Mouse (Mus musculus) embryonic facial prominence, embryonic 10.5 days (tissue): ENCODE results near the gene Defb30. TPM values are rescaled to one million over a fixed set of nuclear protein-coding genes. Genes with fewer than 3 reads are reported as not detected.
A peak's percentile ranks its signal among the peaks of the same experiment; 100 is the strongest.

Experiments
- DNase-seq: peaks from one replicate; pipeline ENCODE4 v3.0.0-alpha.2; 2017; ENCODE audit warnings: low spot score
- H3K27ac ChIP-seq: fragments of 300-500 bp; sonication (generic); replicated peaks from 2 replicates; pipeline ENCODE4 v1.5.1; 2016; ENCODE audit warnings: mild to moderate bottlenecking
- H3K27me3 ChIP-seq: fragments of 300-500 bp; sonication (generic); replicated peaks from 2 replicates; pipeline ENCODE4 v1.6.1; 2016; ENCODE audit warnings: low read depth, mild to moderate bottlenecking; ENCODE audit not compliant: poor library complexity, severe bottlenecking
- H3K36me3 ChIP-seq: fragments of 300-500 bp; sonication (generic); replicated peaks from 2 replicates; pipeline ENCODE4 v1.6.1; 2016; ENCODE audit warnings: mild to moderate bottlenecking, moderate library complexity
- H3K4me1 ChIP-seq: fragments of 300-500 bp; sonication (generic); 2 replicates; pipeline ENCODE4 v1.6.1; 2016
- H3K4me3 ChIP-seq: fragments of 300-500 bp; sonication (generic); 2 replicates; pipeline ENCODE4 v1.5.1; 2016; ENCODE audit warnings: mild to moderate bottlenecking, moderate library complexity
- H3K9me3 ChIP-seq: fragments of 300-500 bp; sonication (generic); 2 replicates; pipeline ENCODE4 v1.6.1; 2016; ENCODE audit warnings: mild to moderate bottlenecking
- WGBS: fragments of 180-500 bp; shearing (Covaris S2); methylation state at CpG from one replicate; pipeline ENCODE4 v1.1.7; 2016; 5-methylcytosine and 5-hydroxymethylcytosine counted together
- polyA plus RNA-seq: library from polyadenylated mRNA; unstranded; fragments of >200 nt; fragmentation: Nextera tagmentation; extraction: Ambion mirVana; gene quantifications from 2 replicates; pipeline ENCODE4 v1.2.1, GENCODE M21; 2016

Gene Defb30
- not detected in 2 replicates for polyA plus RNA-seq

DNA sequence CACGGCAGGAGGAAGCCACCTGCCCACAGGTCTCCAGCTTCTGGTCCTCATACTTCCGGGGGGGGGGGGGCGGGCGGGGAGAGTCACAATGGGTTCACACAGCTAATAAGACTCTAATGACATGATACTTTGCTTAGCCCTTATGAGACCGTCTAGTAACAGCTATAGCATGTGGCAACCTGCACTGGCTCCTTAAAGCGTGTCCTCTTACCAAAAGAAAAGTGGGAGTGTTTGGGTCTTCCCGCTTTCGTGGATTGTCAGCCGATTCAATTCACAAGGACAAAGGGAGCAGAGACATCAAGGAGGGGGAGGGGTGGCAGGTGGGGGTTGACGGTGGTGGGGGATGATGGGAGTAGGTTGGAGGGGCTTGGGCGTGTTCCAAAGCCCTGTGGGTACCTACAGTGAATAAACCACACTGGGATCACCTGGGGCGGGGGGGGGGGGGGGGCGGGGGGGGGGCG, at the start of gene Defb30:
Gene Defb30 (minus strand): TSS at position 51 of the 461 bp plus-strand sequence.
- Histone ChIP-seq H3K4me3 (no peak within 1 kb of the TSS), H3K36me3 (no peaks in the 10 kb centered on the region), H3K4me1 (peaks cover 6% of the 10 kb centered on the region), H3K9me3 (no peaks in the 10 kb centered on the region), H3K27me3 (no peaks in the 10 kb centered on the region), H3K27ac (no peak within 1 kb of the TSS)
- 74% methylated on average over 13 of the region's 14 CpGs for WGBS
- DNase-seq: no peak

DNA sequence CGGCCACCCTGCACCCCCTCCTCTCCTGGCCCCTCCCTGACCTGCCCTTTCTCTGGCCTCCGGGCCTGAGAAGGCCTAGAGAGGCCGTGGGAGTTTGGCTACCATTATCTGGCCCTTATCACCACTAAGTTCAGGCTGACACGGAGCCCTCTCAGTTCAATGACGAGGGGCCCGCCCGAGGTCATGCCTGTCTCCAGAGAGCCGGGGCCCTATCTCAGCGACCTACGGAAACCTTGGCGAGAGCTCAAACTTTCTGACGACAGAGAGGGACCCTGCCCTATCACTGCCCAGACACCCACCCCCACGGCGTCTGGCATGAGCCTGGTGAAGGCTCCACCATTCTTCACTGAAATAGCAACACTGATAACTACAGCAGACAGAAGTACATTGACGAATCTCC, 17.9 kb upstream of the Defb30 start:
- Histone ChIP-seq H3K36me3 (no peaks in the 10 kb centered on the region), H3K27me3 (peaks cover 9% of the 10 kb centered on the region; the same call in 1 of the 2 replicates), H3K4me1 (no peaks in the 10 kb centered on the region), H3K9me3 (no peaks in the 10 kb centered on the region), H3K27ac (no peak overlapping the region), H3K4me3 (no peak overlapping the region)
- 78% methylated on average over 15 of the region's 15 CpGs for WGBS
- DNase-seq: no peak

DNA sequence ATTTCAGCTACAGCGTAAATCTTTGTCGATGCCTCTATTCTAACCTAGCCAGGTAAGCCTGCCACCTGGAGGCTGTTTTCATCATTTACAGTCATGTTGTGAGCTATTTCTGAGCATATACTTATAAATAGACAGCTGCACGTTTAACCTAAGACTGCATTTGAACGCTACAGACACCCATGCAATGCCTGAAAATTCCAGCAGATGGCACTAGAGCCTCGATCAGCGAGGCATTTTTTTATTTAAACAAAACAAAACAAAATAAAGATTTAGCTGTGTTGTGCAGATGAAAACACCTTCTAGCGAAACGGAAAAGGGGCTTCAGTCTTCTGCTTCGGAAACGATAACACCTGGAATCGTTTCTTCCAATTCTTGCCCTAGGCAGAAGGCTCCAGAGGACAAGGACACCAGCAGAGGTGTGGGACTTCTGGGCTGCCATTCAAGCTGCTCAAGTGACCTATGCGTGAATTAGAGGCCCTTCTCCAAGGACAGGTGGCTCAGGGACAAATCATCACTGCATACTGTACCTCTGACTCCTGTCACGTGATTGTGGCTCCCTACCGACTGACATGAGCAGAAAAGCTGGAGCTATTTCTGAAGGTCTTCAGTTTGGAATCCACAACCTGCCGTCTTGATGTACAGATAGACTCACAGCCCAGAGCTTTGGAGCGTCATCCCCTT, 17.0 kb upstream of the Defb30 start:
- 35% methylated on average over 16 of the region's 16 CpGs for WGBS
- H3K4me3 ChIP-seq: no peak overlapping the region

DNA sequence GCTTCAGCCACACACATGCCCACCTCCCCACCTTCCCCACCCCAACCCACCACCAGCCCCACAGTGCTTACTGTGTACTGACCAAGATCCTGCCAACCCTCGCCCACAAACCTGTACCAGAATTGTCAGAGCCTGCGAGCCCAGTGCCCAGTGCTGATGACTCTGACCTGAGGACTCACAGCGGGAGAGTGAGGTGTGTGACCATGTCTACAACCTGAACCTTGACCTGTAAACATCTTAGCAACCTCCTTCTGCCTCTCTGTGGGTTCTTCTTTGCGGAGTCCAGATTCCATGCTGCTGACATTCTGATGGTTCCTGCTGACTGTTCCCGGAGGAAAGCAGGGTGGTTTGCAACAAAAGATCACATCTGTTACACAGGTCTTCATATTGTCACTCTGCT, 15.6 kb upstream of the Defb30 start:
- Histone ChIP-seq H3K27me3 (peaks cover 6% of the 10 kb centered on the region; the same call in 1 of the 2 replicates), H3K27ac (no peak overlapping the region), H3K4me3 (no peak overlapping the region), H3K36me3 (no peaks in the 10 kb centered on the region), H3K4me1 (no peaks in the 10 kb centered on the region), H3K9me3 (no peaks in the 10 kb centered on the region)
- 78% methylated on average over 5 of the region's 5 CpGs for WGBS
- DNase-seq: no peak

More for the DNA sequence above, 17.0 kb upstream of the Defb30 start:
- Histone ChIP-seq H3K27ac (0 out of 2 replicates have a peak overlapping the region, but pooled peaks have one; percentile 21), H3K36me3 (no peaks in the 10 kb centered on the region), H3K4me1 (no peaks in the 10 kb centered on the region), H3K27me3 (peaks cover 8% of the 10 kb centered on the region; the same call in 1 of the 2 replicates), H3K9me3 (no peaks in the 10 kb centered on the region)
- DNase-seq: peak; percentile 66

DNA sequence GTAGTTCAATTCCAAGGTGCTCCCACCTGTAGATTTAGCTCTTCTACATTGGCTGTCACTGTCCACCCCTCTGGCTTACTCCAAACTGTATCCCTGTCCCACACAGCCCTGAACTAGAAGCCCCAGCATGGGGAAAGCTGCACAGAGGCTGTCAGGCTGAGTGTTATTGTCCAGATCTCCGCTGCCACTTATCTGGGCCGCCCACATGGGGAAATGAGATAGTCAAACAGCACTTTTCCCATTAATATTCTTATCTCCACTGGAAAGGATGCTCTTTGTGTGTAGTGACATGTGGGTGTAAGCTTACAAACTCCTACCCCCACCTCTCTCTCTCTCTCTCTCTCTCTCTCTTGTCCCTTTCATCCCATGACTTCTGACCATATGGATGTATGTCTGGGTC, 12.4 kb upstream of the Defb30 start:
- no peaks in the 10 kb centered on the region for H3K4me1 ChIP-seq
- H3K36me3 ChIP-seq: no peaks in the 10 kb centered on the region
- H3K9me3 ChIP-seq: no peaks in the 10 kb centered on the region
- no peak overlapping the region for H3K4me3 ChIP-seq
- H3K27ac ChIP-seq: no peak overlapping the region
- no peak for DNase-seq
- whole genome bisulfite sequencing: 88% methylated on average over 2 of the region's 2 CpGs
- no peaks in the 10 kb centered on the region for H3K27me3 ChIP-seq

DNA sequence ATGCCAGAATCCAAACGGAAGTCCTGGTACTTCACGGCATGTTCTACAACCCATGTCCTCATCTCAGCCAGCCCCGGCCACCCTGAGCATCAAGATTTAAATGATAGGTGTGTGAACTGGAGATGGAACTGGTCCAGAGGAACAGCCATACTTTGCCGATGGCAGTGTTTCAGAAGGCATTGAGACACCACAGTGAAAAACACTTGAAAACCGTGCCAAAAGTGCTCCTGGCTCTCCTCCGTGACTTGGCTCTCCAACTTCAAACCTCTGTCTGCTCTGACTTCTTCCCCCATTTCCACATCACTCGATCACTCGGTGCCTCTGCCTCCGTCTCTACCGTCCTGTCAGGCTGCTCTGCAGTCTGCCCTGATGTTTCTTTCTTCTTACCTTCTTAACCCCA, 10.6 kb upstream of the Defb30 start:
- 87% methylated on average over 10 of the region's 10 CpGs for WGBS
- Histone ChIP-seq H3K9me3 (no peaks in the 10 kb centered on the region), H3K4me1 (no peaks in the 10 kb centered on the region), H3K36me3 (no peaks in the 10 kb centered on the region), H3K27ac (no peak overlapping the region), H3K4me3 (no peak overlapping the region), H3K27me3 (no peaks in the 10 kb centered on the region)
- no peak for DNase-seq

DNA sequence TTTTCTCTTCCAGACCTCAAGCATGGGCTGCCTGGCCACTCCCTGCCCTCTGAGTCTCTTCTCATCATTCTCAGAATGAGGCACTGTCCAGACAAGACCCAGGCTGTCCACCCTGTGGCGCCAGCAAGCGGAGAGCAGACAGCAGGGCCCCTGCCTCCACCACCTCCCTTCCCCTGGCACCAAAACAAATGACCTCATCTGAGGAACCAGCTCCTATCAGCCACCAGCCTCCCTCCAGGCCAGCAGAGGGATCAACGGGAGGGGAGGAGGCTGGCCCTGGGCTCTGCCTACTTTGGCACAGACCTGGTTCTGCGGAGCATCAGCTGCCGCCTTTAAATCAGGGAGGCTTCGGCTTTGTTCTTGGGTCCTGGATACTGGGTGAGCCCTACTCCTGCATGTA, 5.0 kb upstream of the Defb30 start:
- Histone ChIP-seq H3K9me3 (no peaks in the 10 kb centered on the region), H3K4me1 (peaks cover 7% of the 10 kb centered on the region), H3K36me3 (no peaks in the 10 kb centered on the region), H3K27me3 (no peaks in the 10 kb centered on the region), H3K4me3 (no peak overlapping the region), H3K27ac (no peak overlapping the region)
- DNase-seq: peak; percentile 43
- WGBS: 37% methylated on average over 6 of the region's 6 CpGs

DNA sequence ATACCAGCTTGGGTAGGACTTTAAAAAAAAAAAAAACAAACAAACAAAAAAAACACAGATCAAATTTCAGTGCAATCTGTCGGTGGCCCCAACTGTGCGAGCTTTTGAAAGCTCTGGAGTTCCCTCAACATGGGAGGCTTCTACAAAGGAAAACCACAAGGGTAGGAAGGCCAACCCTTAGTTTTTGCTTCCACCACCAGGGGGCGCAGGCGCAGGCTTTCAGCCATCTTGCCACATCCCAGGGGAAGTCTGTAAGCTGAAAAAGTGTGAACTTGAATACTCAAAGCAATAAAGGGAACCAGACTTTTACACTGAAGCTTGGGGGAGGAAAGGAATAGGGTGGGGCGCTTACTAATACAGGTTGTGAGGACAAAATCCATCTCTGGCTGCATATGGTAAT, 1.0 kb upstream of the Defb30 start:
- peak; percentile 73 for DNase-seq
- no peaks in the 10 kb centered on the region for H3K36me3 ChIP-seq
- H3K4me3 ChIP-seq: no peak overlapping the region

DNA sequence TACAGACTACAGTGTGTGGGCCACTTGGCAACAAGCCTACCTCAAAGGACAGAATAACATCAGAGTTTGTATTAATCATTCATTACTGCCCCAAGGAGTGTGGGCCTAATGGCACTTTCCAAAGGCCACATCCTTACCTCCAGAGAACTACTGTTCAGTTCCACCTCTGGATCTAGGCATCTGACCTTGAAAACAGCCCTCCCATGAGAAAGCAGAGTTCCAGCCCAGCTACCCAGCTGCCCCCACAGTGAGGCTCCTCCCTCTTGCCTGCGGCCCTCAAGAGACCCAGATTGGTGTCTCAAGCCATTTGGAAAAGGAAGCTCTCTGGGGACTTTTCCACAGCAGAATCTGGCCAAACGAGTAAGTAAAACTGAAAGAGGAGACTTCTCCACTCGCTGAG, 3.1 kb downstream of the Defb30 start, which contains the start of gene Defb42:
Gene Defb42 (plus strand): TSS at position 301 of the 400 bp plus-strand sequence.
- Histone ChIP-seq H3K27me3 (no peaks in the 10 kb centered on the region), H3K4me3 (no peak within 1 kb of the TSS), H3K27ac (no peak within 1 kb of the TSS), H3K36me3 (no peaks in the 10 kb centered on the region), H3K4me1 (no peaks in the 10 kb centered on the region), H3K9me3 (no peaks in the 10 kb centered on the region)
- 78% methylated on average over 3 of the region's 3 CpGs for WGBS
- DNase-seq: no peak

More for the DNA sequence above, 1.0 kb upstream of the Defb30 start:
- Histone ChIP-seq H3K4me1 (peaks cover 7% of the 10 kb centered on the region), H3K27ac (no peak overlapping the region), H3K9me3 (no peaks in the 10 kb centered on the region), H3K27me3 (no peaks in the 10 kb centered on the region)
- 36% methylated on average over 5 of the region's 5 CpGs for WGBS

DNA sequence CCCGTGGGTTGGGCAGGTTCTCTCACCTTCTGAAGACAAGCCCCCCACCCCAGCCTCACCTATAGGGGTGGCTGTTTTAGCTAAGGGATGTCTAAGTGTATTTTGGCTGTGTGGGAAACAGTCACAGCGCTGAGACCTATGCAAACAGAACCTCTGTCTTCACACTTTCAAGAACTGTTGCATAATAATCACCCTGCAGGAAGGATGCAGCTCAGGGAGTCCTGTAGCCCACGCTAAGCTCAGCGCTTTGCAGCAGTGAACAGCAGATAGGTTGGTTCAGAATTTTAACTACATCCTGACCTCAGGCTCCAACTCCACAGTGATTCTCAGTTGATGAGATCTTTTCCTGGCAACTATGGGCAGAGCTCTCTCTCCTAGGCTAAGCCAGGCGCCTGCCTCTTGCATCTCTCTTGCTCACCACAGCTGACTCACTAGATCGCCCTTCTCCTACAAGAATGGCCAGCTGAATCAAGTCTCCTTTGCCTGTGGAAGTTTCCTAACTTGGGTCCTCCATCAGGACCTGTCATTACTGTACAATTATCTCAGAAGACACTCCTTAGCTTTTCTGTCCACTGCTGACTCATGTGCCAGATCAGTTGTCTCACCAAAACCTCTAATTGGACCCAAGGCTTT, 29.1 kb downstream of the Defb30 start:
- Histone ChIP-seq H3K4me1 (no peaks in the 10 kb centered on the region), H3K9me3 (no peaks in the 10 kb centered on the region), H3K27me3 (no peaks in the 10 kb centered on the region), H3K4me3 (no peak overlapping the region), H3K36me3 (no peaks in the 10 kb centered on the region), H3K27ac (no peak overlapping the region)
- 56% methylated on average over 6 of the region's 6 CpGs for WGBS
- DNase-seq: no peak

DNA sequence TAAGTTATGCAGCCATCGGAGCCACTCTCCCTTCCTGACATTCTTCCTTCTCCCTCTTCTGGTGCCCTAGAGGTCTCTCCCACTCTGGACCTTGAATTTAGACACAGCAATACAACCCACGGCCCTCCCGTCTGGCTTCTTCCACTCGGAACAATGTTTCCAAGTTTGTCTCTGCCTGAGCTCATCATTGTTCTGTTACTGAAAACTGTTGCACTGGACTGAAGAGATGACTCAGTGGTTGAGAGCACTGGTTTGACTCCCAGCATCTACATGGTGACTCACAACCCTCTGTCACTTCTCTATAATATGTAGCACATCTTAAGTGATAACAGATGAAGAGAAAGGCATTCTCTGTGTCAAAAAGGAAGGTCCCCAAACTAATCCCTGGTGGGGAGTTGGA, 35.1 kb downstream of the Defb30 start:
- Histone ChIP-seq H3K9me3 (no peaks in the 10 kb centered on the region), H3K27ac (no peak overlapping the region), H3K4me3 (no peak overlapping the region), H3K36me3 (no peaks in the 10 kb centered on the region), H3K27me3 (no peaks in the 10 kb centered on the region), H3K4me1 (no peaks in the 10 kb centered on the region)
- WGBS: 86% methylated on average over 4 of the region's 4 CpGs
- no peak for DNase-seq

DNA sequence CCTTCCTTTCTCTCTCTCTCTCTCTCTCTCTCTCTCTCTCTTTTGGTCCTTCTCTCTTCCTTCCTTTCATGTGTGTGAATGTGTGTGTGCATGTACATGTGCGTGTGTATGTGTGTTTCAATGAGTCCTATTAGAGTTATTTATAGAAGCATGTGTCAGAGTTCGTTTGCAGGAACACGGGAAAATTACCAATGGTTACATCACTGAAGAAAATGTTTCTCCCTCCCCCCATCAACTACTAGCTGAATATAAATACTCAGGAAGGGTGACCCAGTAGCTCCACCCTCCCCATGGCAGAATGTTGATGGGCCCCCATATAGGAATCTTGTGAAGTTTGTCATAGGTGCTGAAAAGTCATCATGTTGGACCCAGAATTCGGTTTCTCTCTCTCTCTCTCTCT, 36.7 kb downstream of the Defb30 start:
- 87% methylated on average over 4 of the region's 4 CpGs for WGBS
- Histone ChIP-seq H3K9me3 (no peaks in the 10 kb centered on the region), H3K36me3 (no peaks in the 10 kb centered on the region), H3K4me3 (no peak overlapping the region), H3K27ac (no peak overlapping the region), H3K27me3 (no peaks in the 10 kb centered on the region), H3K4me1 (no peaks in the 10 kb centered on the region)
- DNase-seq: no peak

DNA sequence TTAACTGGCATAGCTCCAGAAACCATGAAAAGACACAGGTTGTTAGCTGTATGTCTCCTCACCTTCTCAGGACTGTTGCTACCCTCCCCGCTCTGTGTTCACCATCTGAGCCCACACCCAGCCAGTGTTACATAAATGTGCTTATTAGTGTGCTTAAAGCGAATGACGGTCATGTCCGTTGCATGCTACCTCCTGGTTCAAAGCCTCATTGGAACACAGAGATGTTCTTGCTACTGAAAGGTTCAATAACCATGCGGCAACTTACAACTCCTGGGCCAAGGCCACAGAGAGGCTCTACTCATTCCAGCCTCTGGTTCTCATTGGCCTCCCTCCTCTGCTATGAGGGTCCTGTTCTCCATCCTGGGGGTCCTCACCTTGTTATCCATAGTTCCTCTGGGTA, 38.3 kb downstream of the Defb30 start, which contains the start of gene Defb43:
Gene Defb43 (plus strand): TSS at position 301 of the 400 bp plus-strand sequence.
- no peaks in the 10 kb centered on the region for H3K4me1 ChIP-seq
- H3K4me3 ChIP-seq: no peak within 1 kb of the TSS
- DNase-seq: no peak
- no peaks in the 10 kb centered on the region for H3K9me3 ChIP-seq
- H3K27me3 ChIP-seq: no peaks in the 10 kb centered on the region
- no peak within 1 kb of the TSS for H3K27ac ChIP-seq
- WGBS: 95% methylated on average over 5 of the region's 5 CpGs
- H3K36me3 ChIP-seq: no peaks in the 10 kb centered on the region
